Mouse (Mus musculus): ENCODE measurements at regions not wholly inside any gene's neighbourhood (a gene's known extent, or its start where the extent isn't known, plus 50 kb on each side); places are given as distances from the start of the nearest gene placed in this dataset.
A peak's percentile ranks its signal among the peaks of the same experiment; 100 is the strongest.

DNA sequence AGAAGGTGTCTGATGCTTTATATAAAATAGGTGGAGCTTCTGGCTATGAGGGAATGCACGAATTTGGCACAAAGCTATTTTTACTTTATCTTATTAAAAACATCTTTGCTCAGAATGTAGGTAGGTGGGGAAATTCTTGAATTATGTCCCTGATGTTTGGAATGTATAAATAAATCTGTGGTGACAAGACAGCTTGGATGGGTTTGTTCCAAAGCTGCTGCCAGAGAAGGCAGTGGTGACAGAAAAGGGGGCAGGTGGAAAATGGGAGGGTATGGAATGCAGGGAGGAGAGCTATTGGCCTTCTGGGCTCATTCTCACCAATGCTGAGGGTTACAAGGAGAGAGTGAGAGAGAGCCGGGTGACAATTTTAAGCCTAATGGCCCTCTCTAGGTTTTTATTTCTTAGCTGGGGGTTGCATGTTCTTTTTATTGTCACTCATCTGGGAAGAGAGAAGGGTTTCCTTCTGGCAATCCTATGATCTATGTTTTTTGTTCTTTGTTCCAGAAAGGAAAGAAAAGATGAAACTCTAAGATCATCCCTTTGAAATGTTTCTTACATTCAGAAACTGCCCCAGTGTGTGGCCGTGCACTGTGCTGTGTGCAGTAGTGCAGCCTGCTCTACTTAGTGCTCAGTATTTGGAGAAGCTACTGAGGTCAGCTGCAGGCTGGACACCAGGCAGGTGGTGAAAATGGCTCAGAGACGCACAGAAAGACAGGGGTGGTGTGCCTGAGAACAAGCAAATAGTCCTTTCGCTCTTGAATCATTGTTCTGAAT is 205.2 kb upstream of the Fam92a start:
- WGBS, result 78% methylated on average over 5 of the region's 5 CpGs
- H3K9ac ChIP-seq (ENCODE audit: low read depth, low read length), result no peak overlapping the region
- no peaks in the 10 kb centered on the region for H3K27me3 ChIP-seq (ENCODE audit: control insufficient read depth, insufficient read depth, low read depth, low read length)
- no peak overlapping the region for H3K4me2 ChIP-seq (ENCODE audit: low read length)
- H3K9me3 ChIP-seq (replicated peaks; ENCODE audit: control insufficient read depth, low read length, poor library complexity, severe bottlenecking), result no peaks in the 10 kb centered on the region
- ATAC-seq, result no peak; the same call in 1 of the 2 replicates
- no peak overlapping the region for H3K4me3 ChIP-seq (ENCODE audit: low read depth, low read length)
- no peaks in the 10 kb centered on the region for H3K36me3 ChIP-seq (ENCODE audit: control insufficient read depth, insufficient read depth, low read length)
- no peak overlapping the region for H3K27ac ChIP-seq (ENCODE audit: low read length)
- H3K4me1 ChIP-seq (ENCODE audit: control insufficient read depth, insufficient read depth, low read length), result no peaks in the 10 kb centered on the region

GRCm38 (mm10) chr4:12369551-12369950 is 197.7 kb upstream of the Fam92a start:
- ATAC-seq, result no peak
- H3K4me2 ChIP-seq (ENCODE audit: low read length), result no peak overlapping the region
- no peaks in the 10 kb centered on the region for H3K9me3 ChIP-seq (replicated peaks; ENCODE audit: control insufficient read depth, low read length, poor library complexity, severe bottlenecking)
- H3K27me3 ChIP-seq (ENCODE audit: control insufficient read depth, insufficient read depth, low read depth, low read length), result no peaks in the 10 kb centered on the region
- no peak overlapping the region for H3K4me3 ChIP-seq (ENCODE audit: low read depth, low read length)
- 32% methylated on average over 2 of the region's 2 CpGs for WGBS
- no peaks in the 10 kb centered on the region for H3K36me3 ChIP-seq (ENCODE audit: control insufficient read depth, insufficient read depth, low read length)
- H3K27ac ChIP-seq (ENCODE audit: low read length), result no peak overlapping the region
- H3K9ac ChIP-seq (ENCODE audit: low read depth, low read length), result no peak overlapping the region
- H3K4me1 ChIP-seq (ENCODE audit: control insufficient read depth, insufficient read depth, low read length), result no peaks in the 10 kb centered on the region

DNA sequence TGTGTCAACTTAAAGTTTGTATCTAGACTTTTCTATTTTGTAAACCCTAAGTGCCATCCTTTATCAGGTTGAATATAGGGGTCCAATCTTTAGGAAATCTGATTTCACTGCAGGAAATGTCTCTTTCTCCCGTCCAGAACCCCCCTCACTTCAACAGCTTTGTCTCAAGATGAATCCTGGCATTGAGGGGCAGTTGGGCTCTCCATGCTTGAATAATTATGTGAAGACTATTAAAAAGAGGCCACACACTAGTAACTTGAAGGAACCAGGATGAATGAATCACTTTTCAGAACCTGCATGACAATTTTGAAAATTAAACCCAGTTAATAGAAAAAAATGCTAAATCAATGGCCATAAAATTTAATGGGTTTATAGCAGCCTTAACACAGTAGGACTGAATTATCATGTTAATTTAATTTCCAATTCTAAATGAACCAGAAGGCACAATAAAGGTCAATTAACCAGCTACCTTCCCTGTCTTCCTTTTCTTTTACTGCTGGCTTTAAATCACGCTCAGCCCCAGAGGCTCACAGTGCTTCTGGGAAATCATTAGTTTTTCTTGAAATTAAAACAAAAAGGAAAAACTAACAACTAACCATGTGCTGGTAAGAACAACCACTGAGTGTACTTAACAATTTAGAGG is 185.3 kb upstream of the Fam92a start:
- no peak overlapping the region for H3K4me3 ChIP-seq (ENCODE audit: low read depth, low read length)
- WGBS, result 27% methylated on average over 2 of the region's 2 CpGs
- H3K27ac ChIP-seq (ENCODE audit: low read length), result no peak overlapping the region
- no peaks in the 10 kb centered on the region for H3K27me3 ChIP-seq (ENCODE audit: control insufficient read depth, insufficient read depth, low read depth, low read length)
- ATAC-seq, result no peak
- no peaks in the 10 kb centered on the region for H3K4me1 ChIP-seq (ENCODE audit: control insufficient read depth, insufficient read depth, low read length)
- H3K9ac ChIP-seq (ENCODE audit: low read depth, low read length), result no peak overlapping the region
- no peaks in the 10 kb centered on the region for H3K9me3 ChIP-seq (replicated peaks; ENCODE audit: control insufficient read depth, low read length, poor library complexity, severe bottlenecking)
- H3K36me3 ChIP-seq (ENCODE audit: control insufficient read depth, insufficient read depth, low read length), result no peaks in the 10 kb centered on the region
- no peak overlapping the region for H3K4me2 ChIP-seq (ENCODE audit: low read length)

- Histone ChIP-seq H3K9ac (ENCODE audit: low read depth, low read length) (no peak overlapping the region), H3K4me3 (ENCODE audit: low read depth, low read length) (no peak overlapping the region), H3K27me3 (ENCODE audit: control insufficient read depth, insufficient read depth, low read depth, low read length) (no peaks in the 10 kb centered on the region), H3K36me3 (ENCODE audit: control insufficient read depth, insufficient read depth, low read length) (no peaks in the 10 kb centered on the region), H3K4me1 (ENCODE audit: control insufficient read depth, insufficient read depth, low read length) (no peaks in the 10 kb centered on the region), H3K27ac (ENCODE audit: low read length) (no peak overlapping the region), H3K9me3 (replicated peaks; ENCODE audit: control insufficient read depth, low read length, poor library complexity, severe bottlenecking) (no peaks in the 10 kb centered on the region), H3K4me2 (ENCODE audit: low read length) (no peak overlapping the region)
- no peak for ATAC-seq
- 68% methylated on average over 3 of the region's 3 CpGs for WGBS
These were observed 181.6 kb upstream of the Fam92a start for GRCm38 (mm10) chr4:12353337-12353856.

DNA sequence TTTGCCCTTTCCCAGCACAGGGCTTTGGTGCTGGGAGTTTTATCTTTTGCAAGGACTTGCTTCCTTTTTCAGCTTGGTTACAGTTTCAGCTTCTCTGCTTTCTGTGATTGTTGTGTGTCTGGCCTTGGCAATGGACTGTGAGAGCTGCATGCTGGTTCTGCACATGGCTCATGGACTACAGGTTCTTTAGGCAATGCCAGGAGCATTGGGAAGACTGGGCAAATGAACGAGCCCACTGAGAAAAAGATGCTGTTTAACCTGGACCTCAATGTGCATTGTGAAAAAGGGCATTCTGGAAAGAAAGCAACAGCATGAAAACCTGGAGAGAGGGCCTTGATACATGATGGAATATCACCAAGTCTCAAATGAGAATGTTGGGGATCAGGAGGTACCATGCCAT is 167.4 kb upstream of the Fam92a start:
- no peak overlapping the region for H3K4me2 ChIP-seq (ENCODE audit: low read length)
- WGBS, result 86% methylated on average over 1 of the region's 1 CpGs
- H3K27me3 ChIP-seq (ENCODE audit: control insufficient read depth, insufficient read depth, low read depth, low read length), result no peaks in the 10 kb centered on the region
- no peak for ATAC-seq
- H3K9ac ChIP-seq (ENCODE audit: low read depth, low read length), result no peak overlapping the region
- no peaks in the 10 kb centered on the region for H3K36me3 ChIP-seq (ENCODE audit: control insufficient read depth, insufficient read depth, low read length)
- H3K27ac ChIP-seq (ENCODE audit: low read length), result no peak overlapping the region
- H3K4me1 ChIP-seq (ENCODE audit: control insufficient read depth, insufficient read depth, low read length), result peaks cover 11% of the 10 kb centered on the region
- no peaks in the 10 kb centered on the region for H3K9me3 ChIP-seq (replicated peaks; ENCODE audit: control insufficient read depth, low read length, poor library complexity, severe bottlenecking)
- H3K4me3 ChIP-seq (ENCODE audit: low read depth, low read length), result no peak overlapping the region

DNA sequence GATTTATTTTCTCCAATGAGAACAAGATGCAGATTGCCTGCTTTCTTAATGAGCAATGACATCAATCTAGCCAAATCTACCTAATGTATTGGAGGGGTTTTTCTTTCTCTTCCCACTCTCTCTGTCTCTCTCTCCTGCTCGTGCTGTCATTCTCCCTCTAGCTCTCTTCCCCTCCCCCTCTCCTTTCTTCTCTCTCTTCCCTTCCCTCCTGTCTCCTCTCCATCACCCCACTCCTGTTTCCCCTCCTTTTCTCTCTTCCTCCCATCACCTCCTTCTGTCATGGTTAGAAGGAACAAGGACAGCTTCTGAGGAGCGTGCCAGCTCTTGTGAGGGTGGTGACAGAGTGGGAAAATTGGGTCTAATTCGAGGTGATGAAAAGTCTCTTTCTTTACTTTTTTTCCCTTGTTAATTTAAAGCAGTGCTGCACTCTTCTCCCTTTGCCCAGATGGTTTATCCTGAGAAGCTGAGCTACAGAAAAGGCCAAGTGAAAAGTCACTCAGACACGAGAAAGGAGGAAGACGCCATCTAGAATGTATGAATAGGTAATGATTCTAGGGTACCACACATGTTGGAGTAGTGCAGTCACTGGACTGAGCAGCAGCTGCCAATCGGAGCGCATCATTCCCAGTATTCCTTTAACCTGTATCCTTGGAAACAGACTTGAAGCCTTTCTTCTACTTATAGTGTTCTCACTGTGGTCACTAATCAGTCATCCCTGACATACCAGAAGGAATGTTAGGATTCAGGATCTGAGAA is 163.2 kb upstream of the Fam92a start:
- 44% methylated on average over 7 of the region's 7 CpGs for WGBS

GRCm38 (mm10) chr4:12334429-12334828 is 162.6 kb upstream of the Fam92a start:
- WGBS, result 27% methylated on average over 9 of the region's 9 CpGs
- no peaks in the 10 kb centered on the region for H3K9me3 ChIP-seq (replicated peaks; ENCODE audit: control insufficient read depth, low read length, poor library complexity, severe bottlenecking)
- peak overlapping the region; percentile 65; the same call in 1 of the 2 replicates for H3K27ac ChIP-seq (ENCODE audit: low read length)
- H3K4me2 ChIP-seq (ENCODE audit: low read length), result peak overlapping the region; percentile 27; the same call in 1 of the 2 replicates
- H3K4me3 ChIP-seq (ENCODE audit: low read depth, low read length), result no peak overlapping the region
- peak; percentile 91 for ATAC-seq
- no peak overlapping the region for H3K9ac ChIP-seq (ENCODE audit: low read depth, low read length)
- peaks cover 14% of the 10 kb centered on the region for H3K4me1 ChIP-seq (ENCODE audit: control insufficient read depth, insufficient read depth, low read length)
- H3K27me3 ChIP-seq (ENCODE audit: control insufficient read depth, insufficient read depth, low read depth, low read length), result no peaks in the 10 kb centered on the region
- H3K36me3 ChIP-seq (ENCODE audit: control insufficient read depth, insufficient read depth, low read length), result no peaks in the 10 kb centered on the region

More for the DNA sequence above, 163.2 kb upstream of the Fam92a start:
- Histone ChIP-seq H3K27ac (ENCODE audit: low read length) (peak overlapping the region; percentile 65), H3K36me3 (ENCODE audit: control insufficient read depth, insufficient read depth, low read length) (no peaks in the 10 kb centered on the region), H3K27me3 (ENCODE audit: control insufficient read depth, insufficient read depth, low read depth, low read length) (no peaks in the 10 kb centered on the region), H3K4me2 (ENCODE audit: low read length) (peak overlapping the region; percentile 27; the same call in 1 of the 2 replicates), H3K9ac (ENCODE audit: low read depth, low read length) (no peak overlapping the region), H3K4me3 (ENCODE audit: low read depth, low read length) (no peak overlapping the region), H3K9me3 (replicated peaks; ENCODE audit: control insufficient read depth, low read length, poor library complexity, severe bottlenecking) (no peaks in the 10 kb centered on the region), H3K4me1 (ENCODE audit: control insufficient read depth, insufficient read depth, low read length) (peaks cover 14% of the 10 kb centered on the region)
- peak; percentile 87 for ATAC-seq

DNA sequence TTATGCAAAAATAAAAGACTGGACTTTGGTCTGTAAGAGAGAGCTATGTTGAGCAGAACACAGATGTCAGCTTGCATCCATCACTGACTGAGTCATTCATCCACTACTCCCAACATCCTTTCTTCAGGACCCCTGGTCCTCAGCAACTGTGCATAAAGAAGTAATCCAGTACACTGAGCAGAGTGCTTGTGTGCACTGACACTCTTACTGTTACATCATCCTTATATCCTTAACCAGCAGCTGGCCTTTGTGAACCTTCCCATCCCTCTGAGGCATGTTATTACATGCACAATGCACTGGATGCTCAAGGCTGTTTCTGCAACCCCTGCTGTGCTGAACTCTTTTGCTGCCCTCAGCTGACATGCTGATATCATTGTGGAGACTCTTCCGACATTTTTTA is 144.2 kb upstream of the Fam92a start:
- Histone ChIP-seq H3K9me3 (replicated peaks; ENCODE audit: control insufficient read depth, low read length, poor library complexity, severe bottlenecking) (no peaks in the 10 kb centered on the region), H3K4me3 (ENCODE audit: low read depth, low read length) (no peak overlapping the region), H3K27me3 (ENCODE audit: control insufficient read depth, insufficient read depth, low read depth, low read length) (no peaks in the 10 kb centered on the region), H3K4me1 (ENCODE audit: control insufficient read depth, insufficient read depth, low read length) (0 out of 2 replicates have a peak, but pooled peaks cover 2% of the 10 kb centered on the region), H3K9ac (ENCODE audit: low read depth, low read length) (no peak overlapping the region), H3K36me3 (ENCODE audit: control insufficient read depth, insufficient read depth, low read length) (no peaks in the 10 kb centered on the region), H3K27ac (ENCODE audit: low read length) (no peak overlapping the region), H3K4me2 (ENCODE audit: low read length) (no peak overlapping the region)
- 47% methylated on average over 1 of the region's 1 CpGs for WGBS
- ATAC-seq, result no peak
